Mouse (Mus musculus) layer of hippocampus, adult 11-12 months (tissue): ENCODE measurements around the gene Gm21119.

Source experiments
- DNase-seq: peaks from one replicate; pipeline ENCODE4 v3.0.0; 2022; ENCODE audit warnings: low spot score

Gene Gm21119

DNA sequence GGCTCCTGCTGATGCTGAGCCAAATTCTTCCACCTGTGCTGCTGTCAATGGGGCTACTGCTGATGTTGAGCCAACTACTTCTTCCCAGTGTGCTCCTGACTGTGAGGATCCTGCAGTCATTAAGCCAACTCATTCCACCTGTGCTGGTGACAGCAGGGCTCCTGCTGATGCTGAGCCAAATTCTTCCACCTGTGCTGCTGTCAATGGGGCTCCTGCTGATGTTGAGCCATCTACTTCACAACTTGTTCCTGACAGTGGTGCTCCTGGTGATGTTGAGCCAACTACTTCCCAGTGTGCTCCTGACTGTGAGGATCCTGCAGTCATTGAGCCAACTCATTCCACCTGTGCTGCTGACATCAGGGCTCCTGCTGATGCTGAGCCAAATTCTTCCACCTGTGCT is 63.7 kb downstream of the Gm21119 start:
- DNase-seq = peak; percentile 1
